Mouse (Mus musculus) neural tube, embryonic 14.5 days (tissue): Measurements from ENCODE around the gene Dlst. TPM values are rescaled to one million over a fixed set of nuclear protein-coding genes. Genes with fewer than 3 reads are reported as not detected.

Source experiments
- ATAC-seq: fragments of 200-750 bp; cut with Nextera tagmentation; 2 replicates; pipeline ENCODE4 v1.8.0; 2017; ENCODE audit warnings: low read depth, mild to moderate bottlenecking, moderate TSS enrichment, moderate library complexity
- H3K27ac ChIP-seq: fragments of 300-500 bp; sonication (generic); 2 replicates; pipeline ENCODE4 v1.5.1; 2014; ENCODE audit warnings: low read depth, mild to moderate bottlenecking, control low read depth, low read length, moderate library complexity, mixed read lengths
- H3K27me3 ChIP-seq: fragments of 300-500 bp; sonication (generic); 2 replicates; pipeline ENCODE4 v1.6.1; 2014; ENCODE audit warnings: low read length; ENCODE audit not compliant: control insufficient read depth, insufficient read depth
- H3K36me3 ChIP-seq: fragments of 300-500 bp; sonication (generic); 2 replicates; pipeline ENCODE4 v1.6.1; 2014; ENCODE audit warnings: low read length, mixed read lengths; ENCODE audit not compliant: control insufficient read depth, insufficient read depth
- H3K4me1 ChIP-seq: fragments of 300-500 bp; sonication (generic); 2 replicates; pipeline ENCODE4 v1.6.1; 2014; ENCODE audit warnings: low read length; ENCODE audit not compliant: control insufficient read depth, insufficient read depth
- H3K4me2 ChIP-seq: fragments of 300-500 bp; sonication (generic); 2 replicates; pipeline ENCODE4 v1.6.1; 2014; ENCODE audit warnings: mild to moderate bottlenecking, low read depth, low read length, control low read depth
- H3K4me3 ChIP-seq: fragments of 300-500 bp; sonication (generic); 2 replicates; pipeline ENCODE4 v1.5.1; 2014; ENCODE audit warnings: low read depth, low read length, control low read depth, mixed read lengths
- H3K9ac ChIP-seq: fragments of 300-500 bp; sonication (generic); replicated peaks from 2 replicates; pipeline ENCODE4 v1.6.1; 2014; ENCODE audit warnings: low read depth, mild to moderate bottlenecking, control low read depth, low read length, mixed read lengths
- H3K9me3 ChIP-seq: fragments of 300-500 bp; sonication (generic); 2 replicates; pipeline ENCODE4 v1.6.1; 2016; ENCODE audit warnings: low read length; ENCODE audit not compliant: control insufficient read depth
- WGBS: fragments of 180-500 bp; shearing (Covaris S2); extraction: QIAGEN DNeasy Blood & Tissue Kit; methylation state at CpG from one replicate; pipeline ENCODE4 v1.1.7; 2014; 5-methylcytosine and 5-hydroxymethylcytosine counted together
- polyA plus RNA-seq: library from polyadenylated mRNA; unstranded; fragments of >200 nt; fragmentation: Nextera tagmentation; extraction: Ambion mirVana; gene quantifications from 2 replicates; pipeline ENCODE4 v1.2.1, GENCODE M21; 2014

Dlst gene
- polyA plus RNA-seq, 1 experiment from 2014 or later = 103 TPM

- 83% methylated on average over 3 of the region's 3 CpGs for WGBS
- H3K27ac ChIP-seq = no peak overlapping the region
- no peaks in the 10 kb centered on the region for H3K27me3 ChIP-seq
Observed at GRCm38 (mm10) chr12:85153011-85153410, 42.4 kb downstream of the Dlst start.

DNA sequence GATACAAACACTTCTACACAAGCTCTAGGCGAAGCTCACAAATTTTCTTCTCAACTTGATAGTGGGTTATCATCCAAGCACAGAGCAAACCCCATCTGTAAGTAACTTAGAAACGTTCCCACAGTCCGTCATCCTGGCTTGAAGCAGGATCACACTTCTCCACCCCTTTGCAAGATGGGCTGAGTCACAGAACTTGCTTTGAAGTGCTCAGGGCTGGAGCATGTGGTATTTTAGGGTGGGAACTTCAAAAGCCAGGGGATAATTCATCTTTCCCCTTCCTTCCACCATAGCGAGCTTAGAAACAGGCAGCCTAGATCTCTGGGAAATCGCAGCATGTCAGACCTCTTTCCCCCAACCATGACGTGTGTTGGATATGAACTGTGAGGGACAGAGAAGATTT is 45.7 kb downstream of the Dlst start:
- no peaks in the 10 kb centered on the region for H3K27me3 ChIP-seq
- H3K4me2 ChIP-seq = no peak overlapping the region
- WGBS = 55% methylated on average over 6 of the region's 6 CpGs
- no peak overlapping the region for H3K9ac ChIP-seq
- H3K4me1 ChIP-seq = no peaks in the 10 kb centered on the region
- no peak overlapping the region for H3K4me3 ChIP-seq
- no peaks in the 10 kb centered on the region for H3K36me3 ChIP-seq
- no peak overlapping the region for H3K27ac ChIP-seq
- no peaks in the 10 kb centered on the region for H3K9me3 ChIP-seq
- no peak for ATAC-seq

More at GRCm38 (mm10) chr12:85153011-85153410, 42.4 kb downstream of the Dlst start:
- ATAC-seq = no peak
- no peaks in the 10 kb centered on the region for H3K36me3 ChIP-seq
- H3K4me1 ChIP-seq = 0 out of 2 replicates have a peak, but pooled peaks cover 2% of the 10 kb centered on the region
- no peaks in the 10 kb centered on the region for H3K9me3 ChIP-seq
- H3K4me3 ChIP-seq = no peak overlapping the region
- H3K9ac ChIP-seq = no peak overlapping the region
- no peak overlapping the region for H3K4me2 ChIP-seq

DNA sequence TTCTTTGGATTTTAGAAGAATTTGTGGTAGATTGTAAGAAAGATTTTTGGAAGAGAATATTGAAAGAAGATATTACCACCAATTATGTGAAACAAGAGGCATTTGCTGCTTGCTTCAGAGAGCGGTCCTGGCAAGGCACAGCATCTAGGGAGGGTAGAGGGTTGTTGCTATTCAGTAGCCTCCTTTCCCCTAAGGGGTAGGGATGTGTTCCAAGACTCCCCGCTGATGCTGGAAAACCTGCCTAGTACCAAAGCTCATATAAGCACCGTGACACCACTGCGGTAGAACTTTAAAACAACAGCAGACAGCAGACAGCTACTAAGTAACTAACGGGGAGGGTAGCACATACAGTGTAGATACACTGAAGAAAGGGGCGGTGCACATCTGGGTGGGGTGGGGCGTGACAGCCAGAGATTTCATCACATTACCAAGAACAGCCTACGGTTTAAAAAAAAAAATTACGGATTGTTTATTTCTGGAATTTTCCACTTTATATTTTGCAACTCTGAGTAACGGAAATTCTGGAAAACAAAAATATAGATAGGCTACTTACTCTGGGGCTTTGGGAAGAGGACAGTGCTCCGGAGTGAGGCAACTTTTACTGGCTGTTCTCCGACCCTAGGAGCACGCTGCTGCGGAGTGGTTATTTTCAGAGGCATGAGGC is 47.3 kb downstream of the Dlst start:
- 89% methylated on average over 14 of the region's 14 CpGs for WGBS
- Histone ChIP-seq H3K4me3 (no peak overlapping the region), H3K4me1 (no peaks in the 10 kb centered on the region), H3K9me3 (no peaks in the 10 kb centered on the region), H3K9ac (no peak overlapping the region), H3K4me2 (no peak overlapping the region), H3K27ac (no peak overlapping the region), H3K27me3 (no peaks in the 10 kb centered on the region), H3K36me3 (no peaks in the 10 kb centered on the region)
- ATAC-seq = no peak

GRCm38 (mm10) chr12:85158801-85159200 is 48.2 kb downstream of the Dlst start:
- Histone ChIP-seq H3K4me1 (no peaks in the 10 kb centered on the region), H3K27me3 (no peaks in the 10 kb centered on the region), H3K9me3 (no peaks in the 10 kb centered on the region), H3K9ac (no peak overlapping the region), H3K4me2 (no peak overlapping the region), H3K27ac (no peak overlapping the region), H3K36me3 (no peaks in the 10 kb centered on the region), H3K4me3 (no peak overlapping the region)
- no peak for ATAC-seq
- WGBS = 93% methylated on average over 8 of the region's 8 CpGs

DNA sequence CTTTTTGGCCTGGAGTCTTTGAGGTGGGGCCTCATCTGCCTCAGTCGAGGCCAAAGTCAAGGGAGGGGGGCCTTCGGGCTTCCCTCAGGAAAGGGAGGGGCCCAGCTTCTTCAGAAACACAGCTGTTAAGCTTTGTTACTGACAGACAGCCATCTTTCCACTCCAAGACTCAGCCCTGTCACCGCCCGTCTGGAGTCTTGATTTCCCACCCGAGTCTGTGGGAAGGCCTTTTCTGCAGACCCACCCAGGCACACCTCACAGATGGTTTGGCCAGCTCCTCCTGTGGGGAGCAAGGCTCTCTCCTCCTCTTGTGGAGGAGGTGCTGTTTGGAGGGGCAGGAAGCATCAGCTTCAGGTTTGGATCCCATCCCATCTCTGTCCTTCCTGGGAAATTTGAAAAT is 49.0 kb downstream of the Dlst start:
- Histone ChIP-seq H3K4me3 (no peak overlapping the region), H3K4me2 (no peak overlapping the region), H3K27me3 (no peaks in the 10 kb centered on the region), H3K4me1 (no peaks in the 10 kb centered on the region), H3K36me3 (no peaks in the 10 kb centered on the region), H3K27ac (no peak overlapping the region), H3K9me3 (no peaks in the 10 kb centered on the region), H3K9ac (no peak overlapping the region)
- WGBS = 85% methylated on average over 5 of the region's 5 CpGs
- ATAC-seq = no peak

- Histone ChIP-seq H3K4me1 (no peaks in the 10 kb centered on the region), H3K4me2 (no peak overlapping the region), H3K4me3 (no peak overlapping the region), H3K9me3 (no peaks in the 10 kb centered on the region), H3K9ac (no peak overlapping the region), H3K27ac (no peak overlapping the region), H3K36me3 (no peaks in the 10 kb centered on the region), H3K27me3 (no peaks in the 10 kb centered on the region)
- 95% methylated on average over 5 of the region's 5 CpGs for WGBS
- ATAC-seq = no peak
Observed at GRCm38 (mm10) chr12:85164996-85165395, 54.4 kb downstream of the Dlst start.

DNA sequence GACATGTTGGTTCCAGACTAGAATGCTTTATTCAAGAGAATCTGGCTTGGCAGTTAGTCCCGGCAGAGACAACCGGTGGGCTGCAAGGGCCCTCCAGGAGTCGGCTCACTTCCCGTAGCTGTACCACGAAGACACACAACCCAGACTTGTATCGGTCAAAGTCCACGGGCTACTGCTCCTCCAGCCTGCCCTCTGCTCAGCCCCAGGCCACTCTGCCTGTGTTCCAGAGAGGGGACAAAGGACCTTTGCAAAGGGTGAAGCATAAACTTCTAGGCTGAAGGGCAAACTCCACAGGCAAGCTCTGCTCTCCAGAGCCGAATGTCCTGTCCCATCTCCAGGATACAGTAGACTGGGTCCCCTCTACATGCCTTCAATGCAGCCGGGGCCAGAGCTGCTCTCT is 56.0 kb downstream of the Dlst start:
- no peak for ATAC-seq
- 94% methylated on average over 9 of the region's 9 CpGs for WGBS
- Histone ChIP-seq H3K4me1 (no peaks in the 10 kb centered on the region), H3K9ac (no peak overlapping the region), H3K27me3 (no peaks in the 10 kb centered on the region), H3K4me3 (no peak overlapping the region), H3K27ac (no peak overlapping the region), H3K36me3 (no peaks in the 10 kb centered on the region), H3K4me2 (no peak overlapping the region), H3K9me3 (no peaks in the 10 kb centered on the region)

- ATAC-seq = peak; percentile 88
- no peaks in the 10 kb centered on the region for H3K9me3 ChIP-seq
- H3K4me2 ChIP-seq = peak overlapping the region; percentile 37; the same call in 1 of the 2 replicates
- H3K9ac ChIP-seq = peak overlapping the region; percentile 29; the same call in 1 of the 2 replicates
- H3K27me3 ChIP-seq = no peaks in the 10 kb centered on the region
- no peaks in the 10 kb centered on the region for H3K36me3 ChIP-seq
- WGBS = 22% methylated on average over 27 of the region's 27 CpGs
- peak overlapping the region; percentile 22 for H3K4me3 ChIP-seq
- no peak overlapping the region for H3K27ac ChIP-seq
- no peaks in the 10 kb centered on the region for H3K4me1 ChIP-seq
Observed at GRCm38 (mm10) chr12:85169117-85169858, 58.7 kb downstream of the Dlst start.

DNA sequence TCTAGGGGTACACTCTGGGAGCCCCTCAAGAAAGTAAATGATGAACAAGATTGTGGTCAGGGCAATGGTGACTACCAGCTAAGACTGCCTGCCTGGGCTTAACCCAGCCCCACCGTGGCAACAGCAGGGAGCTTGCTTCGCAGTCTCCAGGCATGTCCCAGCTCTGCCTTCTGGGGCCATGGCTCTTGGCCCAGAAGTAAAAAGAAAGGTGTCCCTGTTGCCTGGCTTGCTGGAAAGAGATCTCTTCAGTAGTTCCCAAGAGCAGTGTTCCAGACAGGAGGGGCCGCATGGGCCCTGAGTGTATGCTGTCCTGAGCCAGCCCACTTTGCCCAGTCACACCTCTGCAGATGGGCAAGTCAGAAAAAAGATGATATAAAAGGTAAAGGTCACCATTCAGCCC is 59.2 kb downstream of the Dlst start:
- Histone ChIP-seq H3K27me3 (no peaks in the 10 kb centered on the region), H3K27ac (no peak overlapping the region), H3K4me2 (no peak overlapping the region), H3K36me3 (no peaks in the 10 kb centered on the region), H3K4me1 (no peaks in the 10 kb centered on the region), H3K4me3 (no peak overlapping the region), H3K9ac (no peak overlapping the region), H3K9me3 (no peaks in the 10 kb centered on the region)
- peak; percentile 48 for ATAC-seq
- WGBS = 52% methylated on average over 3 of the region's 3 CpGs
